Mouse (Mus musculus): ENCODE measurements around the gene Ikzf5.

The Ikzf5 gene

DNA sequence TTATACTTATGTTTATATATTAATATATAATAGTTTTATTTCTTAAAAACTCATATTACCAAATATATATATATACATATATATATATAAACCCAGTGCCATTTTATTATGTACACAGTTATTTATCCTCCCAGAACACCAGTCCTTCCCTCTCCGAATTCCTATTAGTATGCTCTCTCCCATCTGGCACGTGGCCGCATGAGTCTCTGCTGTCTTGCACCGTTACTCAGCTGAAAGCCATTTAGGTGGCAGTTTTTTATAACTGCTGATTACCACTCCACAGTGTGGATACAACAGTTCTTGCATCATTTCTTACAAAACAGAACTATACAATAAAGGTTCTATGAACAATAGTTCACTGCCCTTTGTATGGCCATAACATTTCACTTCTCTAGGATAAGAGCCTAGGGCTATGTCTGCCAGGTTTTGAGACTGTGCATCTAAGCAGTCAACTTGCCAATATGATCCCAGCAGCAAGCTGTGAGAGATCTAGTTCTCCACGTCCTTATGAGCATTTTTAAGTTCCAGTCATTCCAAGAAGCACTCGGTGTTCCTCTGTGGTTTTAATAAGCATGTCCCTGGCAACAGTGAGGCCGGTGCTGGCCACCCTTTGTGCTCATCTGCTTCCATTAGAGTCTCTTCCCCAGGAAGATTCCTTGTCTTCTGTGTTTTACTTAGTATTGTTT, 64.3 kb downstream of the Ikzf5 start:
- no peak for DNase-seq (ENCODE audit: low spot score)
